Mouse (Mus musculus): ENCODE results near the gene Papolb. TPM values are rescaled to one million over a fixed set of nuclear protein-coding genes. Genes with fewer than 3 reads are reported as not detected.

Papolb gene
- polyA plus RNA-seq, 1 experiment from 2014 or later, result 0.20 TPM

DNA sequence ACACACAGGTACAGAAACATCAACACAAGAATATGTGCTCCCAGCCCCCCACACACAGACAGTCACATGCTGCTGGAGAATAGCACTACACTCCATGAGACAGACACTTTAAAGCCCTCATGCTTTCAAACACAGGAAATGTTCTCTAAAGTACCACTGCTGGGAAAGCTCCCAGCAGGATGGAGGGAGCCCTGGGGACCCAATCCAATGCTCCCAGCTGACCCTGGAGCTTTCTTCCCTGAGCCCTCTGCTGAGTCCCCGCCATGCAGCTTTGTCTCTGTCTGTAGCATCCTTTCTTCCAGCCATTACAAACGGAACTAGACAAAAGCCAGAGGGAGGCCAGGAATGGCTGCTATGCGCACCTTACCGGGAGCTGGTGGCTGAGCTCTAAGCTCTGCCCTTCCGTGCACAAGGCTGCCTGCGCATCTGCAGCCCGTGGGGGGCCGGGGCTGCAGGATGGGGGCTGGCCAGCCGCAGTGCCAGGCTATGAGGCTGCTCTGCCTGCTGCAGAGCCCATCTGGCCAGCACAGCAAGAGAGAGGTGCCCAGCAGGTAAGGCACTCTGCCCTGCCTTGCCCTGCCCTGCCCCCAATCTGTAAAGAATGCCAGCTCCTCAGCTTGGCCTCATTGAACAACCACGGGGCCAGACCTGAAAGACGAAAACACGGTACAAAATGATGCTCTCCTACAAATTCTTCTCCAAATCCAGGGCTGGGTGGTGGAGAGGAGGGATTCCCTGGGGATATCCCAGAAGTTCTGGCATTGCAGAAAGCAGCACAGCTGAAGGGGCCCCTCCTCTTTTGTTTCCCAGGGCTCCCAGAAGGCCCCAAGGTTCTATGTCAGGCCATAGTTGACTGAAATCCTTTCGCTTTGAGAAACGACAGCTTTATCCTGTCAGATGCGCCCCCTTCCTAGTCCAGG lies 20.5 kb downstream of the Papolb start:
- H3K4me3 ChIP-seq, result peak overlapping the region; percentile 37
- no peak for DNase-seq (ENCODE audit: low spot score)
- peaks cover 20% of the 10 kb centered on the region for H3K4me1 ChIP-seq
- no peaks in the 10 kb centered on the region for H3K9me3 ChIP-seq
- H3K27me3 ChIP-seq (replicated peaks; ENCODE audit: low read depth, poor library complexity, severe bottlenecking), result peaks cover 24% of the 10 kb centered on the region; the same call in 1 of the 2 replicates
- H3K27ac ChIP-seq (replicated peaks), result peak overlapping the region; percentile 76
- WGBS, result 15% methylated on average over 15 of the region's 15 CpGs
- H3K36me3 ChIP-seq (replicated peaks), result no peaks in the 10 kb centered on the region

GRCm38 (mm10) chr5:142505695-142506423 lies 24.0 kb downstream of the Papolb start:
- WGBS, result 74% methylated on average over 3 of the region's 3 CpGs
- H3K9me3 ChIP-seq, result no peaks in the 10 kb centered on the region
- no peak overlapping the region for H3K27ac ChIP-seq (replicated peaks)
- no peaks in the 10 kb centered on the region for H3K36me3 ChIP-seq (replicated peaks)
- H3K4me3 ChIP-seq, result no peak overlapping the region
- no peak for DNase-seq (ENCODE audit: low spot score)
- peaks cover 24% of the 10 kb centered on the region; the same call in 1 of the 2 replicates for H3K27me3 ChIP-seq (replicated peaks; ENCODE audit: low read depth, poor library complexity, severe bottlenecking)
- H3K4me1 ChIP-seq, result peaks cover 30% of the 10 kb centered on the region

DNA sequence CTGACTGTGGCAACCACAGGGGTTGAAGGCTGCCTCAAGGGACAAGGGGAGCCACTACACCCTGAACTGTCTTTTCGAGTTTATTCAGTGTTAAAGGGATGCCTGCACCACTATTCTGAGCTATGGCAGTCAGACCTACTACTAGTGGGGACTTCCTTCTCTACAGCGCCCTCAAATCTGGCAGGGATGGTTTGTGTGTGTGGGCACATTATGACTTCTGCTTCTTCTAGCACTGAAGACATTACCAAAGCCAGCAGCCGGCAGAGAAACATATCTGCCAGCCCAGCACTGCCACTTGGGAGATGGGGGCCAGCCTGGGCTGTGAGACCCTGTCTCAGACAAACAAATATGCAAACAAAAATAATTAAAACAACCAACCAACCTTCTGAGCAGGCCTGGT lies 25.7 kb downstream of the Papolb start:
- WGBS, result 78% methylated on average over 3 of the region's 3 CpGs
- peaks cover 32% of the 10 kb centered on the region for H3K4me1 ChIP-seq

GRCm38 (mm10) chr5:142502414-142502813 lies 27.5 kb downstream of the Papolb start:
- H3K27ac ChIP-seq (replicated peaks), result no peak overlapping the region
- 10% methylated on average over 3 of the region's 3 CpGs for WGBS
- peak; percentile 81 for DNase-seq (ENCODE audit: low spot score)
- H3K27me3 ChIP-seq (replicated peaks; ENCODE audit: low read depth, poor library complexity, severe bottlenecking), result 0 out of 2 replicates have a peak, but pooled peaks cover 6% of the 10 kb centered on the region
- peaks cover 26% of the 10 kb centered on the region for H3K4me1 ChIP-seq
- H3K36me3 ChIP-seq (replicated peaks), result no peaks in the 10 kb centered on the region
- 0 out of 2 replicates have a peak overlapping the region, but pooled peaks have one; percentile 3 for H3K4me3 ChIP-seq
- no peaks in the 10 kb centered on the region for H3K9me3 ChIP-seq

More for the DNA sequence above, 25.7 kb downstream of the Papolb start:
- DNase-seq (ENCODE audit: low spot score), result no peak
- Histone ChIP-seq H3K36me3 (replicated peaks) (no peaks in the 10 kb centered on the region), H3K27ac (replicated peaks) (no peak overlapping the region), H3K27me3 (replicated peaks; ENCODE audit: low read depth, poor library complexity, severe bottlenecking) (0 out of 2 replicates have a peak, but pooled peaks cover 13% of the 10 kb centered on the region), H3K4me3 (no peak overlapping the region), H3K9me3 (no peaks in the 10 kb centered on the region)

GRCm38 (mm10) chr5:142500918-142501317 lies 29.0 kb downstream of the Papolb start:
- no peaks in the 10 kb centered on the region for H3K9me3 ChIP-seq
- 81% methylated on average over 10 of the region's 10 CpGs for WGBS
- no peaks in the 10 kb centered on the region for H3K36me3 ChIP-seq (replicated peaks)
- peaks cover 23% of the 10 kb centered on the region for H3K4me1 ChIP-seq
- H3K27me3 ChIP-seq (replicated peaks; ENCODE audit: low read depth, poor library complexity, severe bottlenecking), result no peaks in the 10 kb centered on the region
- no peak overlapping the region for H3K4me3 ChIP-seq
- no peak overlapping the region for H3K27ac ChIP-seq (replicated peaks)
- DNase-seq (ENCODE audit: low spot score), result no peak

GRCm38 (mm10) chr5:142498964-142499363 lies 30.9 kb downstream of the Papolb start:
- Histone ChIP-seq H3K27me3 (replicated peaks; ENCODE audit: low read depth, poor library complexity, severe bottlenecking) (no peaks in the 10 kb centered on the region; the same call in 1 of the 2 replicates), H3K4me3 (no peak overlapping the region), H3K9me3 (no peaks in the 10 kb centered on the region), H3K27ac (replicated peaks) (no peak overlapping the region), H3K36me3 (replicated peaks) (no peaks in the 10 kb centered on the region), H3K4me1 (peaks cover 23% of the 10 kb centered on the region)
- DNase-seq (ENCODE audit: low spot score), result peak; percentile 61
- WGBS, result 36% methylated on average over 3 of the region's 3 CpGs

GRCm38 (mm10) chr5:142495321-142496096 lies 34.4 kb downstream of the Papolb start:
- peaks cover 20% of the 10 kb centered on the region for H3K4me1 ChIP-seq
- H3K4me3 ChIP-seq, result no peak overlapping the region
- 59% methylated on average over 14 of the region's 14 CpGs for WGBS
- H3K27me3 ChIP-seq (replicated peaks; ENCODE audit: low read depth, poor library complexity, severe bottlenecking), result no peaks in the 10 kb centered on the region; the same call in 1 of the 2 replicates
- no peaks in the 10 kb centered on the region for H3K36me3 ChIP-seq (replicated peaks)
- no peaks in the 10 kb centered on the region for H3K9me3 ChIP-seq
- DNase-seq (ENCODE audit: low spot score), result no peak
- H3K27ac ChIP-seq (replicated peaks), result no peak overlapping the region

GRCm38 (mm10) chr5:142493307-142493706 lies 36.6 kb downstream of the Papolb start:
- Histone ChIP-seq H3K27ac (replicated peaks) (no peak overlapping the region), H3K9me3 (no peaks in the 10 kb centered on the region), H3K36me3 (replicated peaks) (no peaks in the 10 kb centered on the region), H3K4me1 (peaks cover 11% of the 10 kb centered on the region), H3K27me3 (replicated peaks; ENCODE audit: low read depth, poor library complexity, severe bottlenecking) (no peaks in the 10 kb centered on the region; the same call in 1 of the 2 replicates), H3K4me3 (no peak overlapping the region)
- DNase-seq (ENCODE audit: low spot score), result no peak
- 87% methylated on average over 3 of the region's 3 CpGs for WGBS

DNA sequence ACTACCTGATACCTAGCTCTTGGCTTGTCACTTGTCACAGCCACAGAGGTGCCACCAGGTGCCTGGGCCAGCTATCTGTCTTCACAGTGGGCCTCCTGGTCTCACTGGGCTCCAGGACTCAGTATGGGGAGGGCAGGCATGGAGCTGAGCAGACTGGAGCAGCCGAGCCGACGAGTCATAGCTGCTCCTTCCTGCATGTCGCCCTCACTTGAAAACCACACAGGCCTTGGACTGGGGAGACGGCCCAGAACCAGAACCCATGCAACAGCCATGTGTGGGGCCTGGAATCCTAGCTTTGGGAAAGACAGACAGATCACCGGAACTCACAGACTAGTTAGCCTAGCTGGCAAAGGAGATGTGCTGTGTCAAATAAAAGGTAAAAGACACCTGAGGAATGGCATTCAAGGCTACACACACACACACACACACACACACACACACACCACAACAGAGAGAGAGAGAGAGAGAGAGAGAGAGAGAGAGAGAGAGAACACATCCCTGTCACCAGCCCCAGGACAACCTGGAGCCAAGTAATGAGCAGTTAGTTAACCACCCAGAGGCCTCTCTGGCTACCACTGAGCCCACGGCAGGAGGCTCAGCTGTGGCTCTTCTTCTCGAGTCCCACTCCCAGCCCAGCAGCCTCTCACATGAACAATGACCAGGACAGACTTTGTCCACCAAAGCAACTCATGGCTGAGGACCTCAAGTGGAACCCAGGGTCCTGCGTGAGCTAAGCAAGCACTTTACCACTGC lies 39.7 kb downstream of the Papolb start:
- 75% methylated on average over 9 of the region's 9 CpGs for WGBS
- H3K27ac ChIP-seq (replicated peaks), result no peak overlapping the region
- H3K27me3 ChIP-seq (replicated peaks; ENCODE audit: low read depth, poor library complexity, severe bottlenecking), result no peaks in the 10 kb centered on the region; the same call in 1 of the 2 replicates
- no peak overlapping the region for H3K4me3 ChIP-seq
- peaks cover 20% of the 10 kb centered on the region for H3K4me1 ChIP-seq
- DNase-seq (ENCODE audit: low spot score), result no peak
- no peaks in the 10 kb centered on the region for H3K9me3 ChIP-seq
- H3K36me3 ChIP-seq (replicated peaks), result no peaks in the 10 kb centered on the region

DNA sequence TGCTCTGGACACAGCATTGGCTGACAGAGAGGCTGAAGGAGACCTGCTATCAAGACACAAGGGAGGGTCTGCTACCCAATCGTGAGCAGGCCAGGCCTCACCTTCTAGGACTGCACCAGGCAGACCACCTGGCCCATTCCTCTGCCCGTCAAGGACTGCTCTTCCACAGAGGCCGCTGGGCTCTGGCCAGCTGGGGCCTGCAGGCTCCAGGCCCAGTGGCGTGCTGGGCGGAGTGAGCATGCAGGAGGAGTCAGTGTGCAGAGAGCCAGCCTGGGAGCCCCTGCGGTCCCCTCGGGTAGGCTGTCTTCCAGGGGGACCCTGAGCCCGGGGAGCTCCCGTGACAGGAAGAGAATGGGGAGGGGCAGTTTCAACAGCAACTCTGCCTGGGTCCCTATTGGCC lies 43.2 kb downstream of the Papolb start:
- Histone ChIP-seq H3K9me3 (no peaks in the 10 kb centered on the region), H3K4me3 (no peak overlapping the region), H3K27me3 (replicated peaks; ENCODE audit: low read depth, poor library complexity, severe bottlenecking) (no peaks in the 10 kb centered on the region), H3K4me1 (peaks cover 16% of the 10 kb centered on the region), H3K27ac (replicated peaks) (peak overlapping the region; percentile 26; the same call in 1 of the 2 replicates), H3K36me3 (replicated peaks) (no peaks in the 10 kb centered on the region)
- DNase-seq (ENCODE audit: low spot score), result no peak
- 70% methylated on average over 9 of the region's 9 CpGs for WGBS

DNA sequence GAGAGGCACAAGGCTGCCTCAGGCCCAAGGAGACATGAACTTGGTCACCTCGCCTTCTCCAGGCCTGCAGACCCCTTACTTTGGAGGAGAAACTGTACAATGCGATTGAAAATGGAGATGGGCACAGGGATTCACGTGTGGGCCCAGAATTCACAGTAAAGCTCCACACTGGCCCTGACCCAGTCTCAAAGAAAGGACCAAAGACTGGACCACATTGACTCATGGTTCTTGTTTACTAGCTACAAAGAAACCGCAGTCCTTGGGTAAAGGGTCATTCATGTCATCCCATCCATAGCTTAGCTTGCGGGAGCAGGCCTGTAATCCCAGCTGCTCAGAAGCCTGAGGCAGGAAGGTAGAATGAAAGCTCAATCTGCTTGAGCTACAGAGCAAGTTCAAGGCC lies 46.3 kb downstream of the Papolb start:
- no peak overlapping the region for H3K4me3 ChIP-seq
- no peak overlapping the region for H3K27ac ChIP-seq (replicated peaks)
- DNase-seq (ENCODE audit: low spot score), result no peak
- WGBS, result 88% methylated on average over 5 of the region's 5 CpGs
- no peaks in the 10 kb centered on the region for H3K36me3 ChIP-seq (replicated peaks)
- peaks cover 34% of the 10 kb centered on the region for H3K4me1 ChIP-seq
- H3K9me3 ChIP-seq, result no peaks in the 10 kb centered on the region
- H3K27me3 ChIP-seq (replicated peaks; ENCODE audit: low read depth, poor library complexity, severe bottlenecking), result no peaks in the 10 kb centered on the region

Data from embryonic facial prominence, embryonic 10.5 days (tissue).